9 mouse cellular contexts compared by ENCODE assay signal in genomic region chr12:29049105-29049511, GRCm38 (mm10).
DNase-seq lines count a peak whose midpoint lies in the region; ATAC-seq lines count a peak whose summit lies in the region.
"Had no signal": no experiment of that assay in that cellular context is flagged by ENCODE, and none has a peak within 500 bp of the region (broad histone marks: within the 10 kb centered on the region; RNA-seq: fewer than 3 reads in every experiment).

No protein-coding gene starts in this region.

- no peak; the same call in 1 of the 2 replicates for ATAC-seq in heart, embryonic 14.5 days (ENCODE audit: insufficient number of reproducible peaks, insufficient read depth, low FRiP score, low read depth)
- peak; percentile 59 for ATAC-seq in forebrain, embryonic 16.5 days
- ATAC-seq in midbrain, embryonic 11.5 days (ENCODE audit: low FRiP score), result peak; percentile 94

- H3K9me3 ChIP-seq in heart, embryonic 14.5 days (ENCODE audit: control insufficient read depth, low read length), result no peaks in the 10 kb centered on the region
- H3K9me3 ChIP-seq in forebrain, embryonic 16.5 days (ENCODE audit: control insufficient read depth, low read length), result no peaks in the 10 kb centered on the region
- H3K9me3 ChIP-seq in midbrain, embryonic 11.5 days (ENCODE audit: control insufficient read depth, low read length), result no peaks in the 10 kb centered on the region

- H3K4me3 ChIP-seq in heart, embryonic 14.5 days (ENCODE audit: control insufficient read depth in 1 of 2, insufficient read depth in 1 of 2, low read depth in 1 of 2, low read length in 2 of 2), result no peak overlapping the region
- H3K4me3 ChIP-seq in forebrain, embryonic 16.5 days (replicated peaks; ENCODE audit: low read length), result no peak overlapping the region
- H3K4me3 ChIP-seq in midbrain, embryonic 11.5 days (ENCODE audit: low read depth, low read length), result no peak overlapping the region

- WGBS in heart, embryonic 14.5 days, result 4% methylated on average over 8 of the region's 8 CpGs
- 2% methylated on average over 8 of the region's 8 CpGs for WGBS in forebrain, embryonic 16.5 days
- under 1% methylated on average over 8 of the region's 8 CpGs for WGBS in midbrain, embryonic 11.5 days

- no peak for DNase-seq in heart, postnatal 25 days (ENCODE audit: low spot score)
- DNase-seq in cerebellum, adult 18-20 months, result peak; percentile 18 to 26
- DNase-seq in midbrain, embryonic 11.5 days (ENCODE audit: low spot score, missing footprints), result peak; percentile 93
- DNase-seq in urinary bladder, postnatal 10 days (ENCODE audit: low spot score), result no peak
- DNase-seq in frontal cortex, adult 2 months (ENCODE audit: extremely low spot score in 1 of 2, low spot score in 1 of 2), result no peak
- no peak for DNase-seq in thymus, postnatal 10 days (ENCODE audit: low spot score in 2 of 2)

- H3K36me3 ChIP-seq in heart, embryonic 14.5 days (ENCODE audit: control insufficient read depth, insufficient read depth, low read length), result no peaks in the 10 kb centered on the region
- no peaks in the 10 kb centered on the region for H3K36me3 ChIP-seq in forebrain, embryonic 16.5 days (ENCODE audit: control insufficient read depth, insufficient read depth)
- H3K36me3 ChIP-seq in midbrain, embryonic 11.5 days (ENCODE audit: control insufficient read depth, insufficient read depth, low read length), result no peaks in the 10 kb centered on the region

- no peak overlapping the region for H3K9ac ChIP-seq in heart, embryonic 14.5 days (ENCODE audit: low read length)
- H3K9ac ChIP-seq in forebrain, embryonic 16.5 days (replicated peaks; ENCODE audit: low read depth, low read length), result peak overlapping the region; percentile 20
- peak overlapping the region; percentile 36; the same call in 1 of the 2 replicates for H3K9ac ChIP-seq in midbrain, embryonic 11.5 days (ENCODE audit: low read length)

- peaks cover 17 to 21% of the 10 kb centered on the region in 2 experiments for H3K4me1 ChIP-seq in heart, embryonic 14.5 days (ENCODE audit: control insufficient read depth in 2 of 2, insufficient read depth in 2 of 2, low read length in 2 of 2)
- peaks cover 12% of the 10 kb centered on the region for H3K4me1 ChIP-seq in forebrain, embryonic 16.5 days (replicated peaks; ENCODE audit: control insufficient read depth, insufficient read depth, low read length)
- peaks cover 16% of the 10 kb centered on the region for H3K4me1 ChIP-seq in midbrain, embryonic 11.5 days (ENCODE audit: control insufficient read depth, insufficient read depth, low read length)

- H3K27ac ChIP-seq in heart, embryonic 14.5 days (replicated peaks in 1 of 2; ENCODE audit: control insufficient read depth in 1 of 2, insufficient read depth in 1 of 2, low read depth in 2 of 2, low read length in 2 of 2), result peak overlapping the region in 1 of 2 experiments; percentile 20; a peak in 1 of 4 replicates
- H3K27ac ChIP-seq in forebrain, embryonic 16.5 days (ENCODE audit: low read length), result peak overlapping the region; percentile 67
- H3K27ac ChIP-seq in midbrain, embryonic 11.5 days (ENCODE audit: low read depth, low read length), result peak overlapping the region; percentile 85

- intact Hi-C loops in heart, postnatal 25 days (cut with DNase I), result no loop called here

- peak overlapping the region; percentile 18; the same call in 1 of the 2 replicates for H3K4me2 ChIP-seq in heart, embryonic 14.5 days (ENCODE audit: low read length)
- no peak overlapping the region for H3K4me2 ChIP-seq in forebrain, embryonic 16.5 days (ENCODE audit: low read length)
- no peak overlapping the region; the same call in 1 of the 2 replicates for H3K4me2 ChIP-seq in midbrain, embryonic 11.5 days

- H3K27me3 ChIP-seq in heart, embryonic 14.5 days (ENCODE audit: control insufficient read depth, insufficient read depth, low read length), result no peaks in the 10 kb centered on the region
- no peaks in the 10 kb centered on the region for H3K27me3 ChIP-seq in forebrain, embryonic 16.5 days (replicated peaks; ENCODE audit: control insufficient read depth, insufficient read depth, low read length)
- no peaks in the 10 kb centered on the region; the same call in 1 of the 2 replicates for H3K27me3 ChIP-seq in midbrain, embryonic 11.5 days (ENCODE audit: control insufficient read depth, insufficient read depth, low read length)
- H3K27me3 ChIP-seq: CH12.LX had no signal

Comparison
In these comparisons a context has a peak if more than half of its experiments do, and no peak if none do; other contexts are left out.
1. DNase-seq: peak in cerebellum, adult 18-20 months (2 of 2) and midbrain, embryonic 11.5 days (single experiment); none in heart, postnatal 25 days (single experiment), urinary bladder, postnatal 10 days (single experiment), frontal cortex, adult 2 months (0 of 2) and thymus, postnatal 10 days (0 of 2).